Mouse (Mus musculus) heart, embryonic 12.5 days (tissue): Measurements from ENCODE around the gene Mrtfa. TPM values are rescaled to one million over a fixed set of nuclear protein-coding genes. Genes with fewer than 3 reads are reported as not detected.

Experiments used
- ATAC-seq: fragments of 200-750 bp; cut with Nextera tagmentation; 2 replicates; pipeline ENCODE4 v1.8.0; 2017; ENCODE audit warnings: moderate TSS enrichment, moderate library complexity; ENCODE audit not compliant: insufficient number of reproducible peaks, low FRiP score
- H3K27ac ChIP-seq: fragments of 300-500 bp; sonication (generic); 2 replicates; pipeline ENCODE4 v1.5.1; 2016; ENCODE audit warnings: mild to moderate bottlenecking, moderate library complexity; ENCODE audit not compliant: poor library complexity, severe bottlenecking
- H3K27me3 ChIP-seq: fragments of 300-500 bp; sonication (generic); replicated peaks from 2 replicates; pipeline ENCODE4 v1.6.1; 2016; ENCODE audit warnings: mild to moderate bottlenecking, moderate library complexity
- H3K36me3 ChIP-seq: fragments of 300-500 bp; sonication (generic); 2 replicates; pipeline ENCODE4 v1.6.1; 2016; ENCODE audit warnings: mild to moderate bottlenecking, moderate library complexity
- H3K4me1 ChIP-seq: fragments of 300-500 bp; sonication (generic); replicated peaks from 2 replicates; pipeline ENCODE4 v1.6.1; 2016; ENCODE audit warnings: mild to moderate bottlenecking
- H3K4me2 ChIP-seq: fragments of 300-500 bp; sonication (generic); 2 replicates; pipeline ENCODE4 v1.6.1; 2016; ENCODE audit warnings: mild to moderate bottlenecking, moderate library complexity
- H3K4me3 ChIP-seq: fragments of 300-500 bp; sonication (generic); 2 replicates; pipeline ENCODE4 v1.5.1; 2016; ENCODE audit warnings: mild to moderate bottlenecking
- H3K9ac ChIP-seq: fragments of 300-500 bp; sonication (generic); 2 replicates; pipeline ENCODE4 v1.6.1; 2016; ENCODE audit warnings: mild to moderate bottlenecking, moderate library complexity
- H3K9me3 ChIP-seq: fragments of 300-500 bp; sonication (generic); replicated peaks from 2 replicates; pipeline ENCODE4 v1.6.1; 2016; ENCODE audit warnings: mild to moderate bottlenecking, moderate library complexity
- WGBS: fragments of 180-500 bp; shearing (Covaris S2); methylation state at CpG from one replicate; pipeline ENCODE4 v1.1.7; 2016; 5-methylcytosine and 5-hydroxymethylcytosine counted together
- polyA plus RNA-seq: library from polyadenylated mRNA; unstranded; fragments of >200 nt; fragmentation: Nextera tagmentation; extraction: Ambion mirVana; gene quantifications from 2 replicates; pipeline ENCODE4 v1.2.1, GENCODE M21; 2016

Gene Mrtfa
- polyA plus RNA-seq, 1 experiment from 2014 or later, result 19.4 TPM

DNA sequence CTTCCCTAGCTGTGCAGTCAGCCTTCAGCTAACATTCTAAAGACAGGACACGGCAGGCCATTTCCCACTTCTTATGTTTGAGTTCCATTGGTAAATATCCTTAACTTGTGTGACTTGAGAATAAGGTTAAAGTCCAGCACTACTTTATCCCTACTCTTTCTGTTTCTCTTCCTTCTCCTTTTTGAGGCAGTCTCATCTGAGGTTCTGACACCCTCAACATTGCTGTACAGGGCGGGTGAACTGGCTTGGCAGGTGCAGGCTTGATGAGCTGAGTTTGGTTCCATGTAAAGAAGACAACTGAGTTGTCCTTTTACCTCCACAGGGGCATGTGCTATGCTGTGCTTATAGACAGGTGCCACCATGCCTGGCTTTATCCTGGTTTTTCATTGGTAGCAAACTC is 207.3 kb downstream of the Mrtfa start:
- Histone ChIP-seq H3K4me3 (no peak overlapping the region), H3K27me3 (no peaks in the 10 kb centered on the region), H3K9ac (no peak overlapping the region), H3K4me2 (no peak overlapping the region), H3K36me3 (no peaks in the 10 kb centered on the region), H3K27ac (no peak overlapping the region), H3K9me3 (no peaks in the 10 kb centered on the region), H3K4me1 (peaks cover 17% of the 10 kb centered on the region)
- WGBS, result 88% methylated on average over 2 of the region's 2 CpGs
- no peak for ATAC-seq

DNA sequence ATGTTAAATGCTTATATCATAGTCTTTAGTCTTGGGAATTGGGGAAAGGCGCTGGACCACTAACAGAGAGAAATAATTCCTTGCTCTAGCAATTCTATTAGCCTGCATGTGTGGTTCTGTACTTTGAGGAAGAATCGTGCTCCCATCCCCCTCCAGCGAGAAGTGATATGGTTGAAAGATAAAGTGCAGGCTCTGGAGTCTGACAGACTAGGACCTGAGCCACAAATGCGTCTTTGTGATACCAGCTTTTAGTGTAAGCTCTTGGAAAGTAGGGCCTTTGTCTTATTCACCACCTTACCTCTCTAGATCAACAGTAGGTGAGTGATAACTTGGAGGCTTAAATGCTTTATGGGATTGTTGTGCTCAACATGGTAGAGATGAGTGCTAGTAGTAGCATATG is 209.4 kb downstream of the Mrtfa start:
- H3K9ac ChIP-seq, result no peak overlapping the region
- peaks cover 19% of the 10 kb centered on the region for H3K4me1 ChIP-seq
- no peaks in the 10 kb centered on the region for H3K9me3 ChIP-seq
- no peak for ATAC-seq
- H3K27ac ChIP-seq, result no peak overlapping the region
- WGBS, result 33% methylated on average over 4 of the region's 4 CpGs
- no peaks in the 10 kb centered on the region for H3K27me3 ChIP-seq
- H3K36me3 ChIP-seq, result no peaks in the 10 kb centered on the region
- no peak overlapping the region for H3K4me2 ChIP-seq
- H3K4me3 ChIP-seq, result no peak overlapping the region

DNA sequence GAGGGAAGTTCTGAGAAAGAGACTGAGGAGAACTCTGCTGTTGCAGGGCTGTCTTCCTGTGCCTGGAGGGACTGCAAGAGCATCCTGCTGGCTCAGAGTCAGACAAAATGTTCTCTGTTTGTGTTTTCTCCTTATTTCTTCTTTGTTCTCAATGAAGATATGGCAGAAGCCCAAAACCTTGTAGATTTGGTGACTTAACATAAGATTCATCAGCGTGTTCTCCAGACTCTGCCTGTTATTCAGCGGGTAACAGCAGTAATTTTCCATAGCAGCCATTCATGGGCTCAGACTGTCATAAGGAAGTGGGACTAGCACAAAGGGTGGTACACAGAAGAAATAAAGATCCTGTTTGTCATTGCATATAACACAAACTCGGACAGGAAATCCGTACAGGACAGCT is 210.9 kb downstream of the Mrtfa start:
- no peaks in the 10 kb centered on the region for H3K9me3 ChIP-seq
- no peaks in the 10 kb centered on the region for H3K27me3 ChIP-seq
- peaks cover 19% of the 10 kb centered on the region for H3K4me1 ChIP-seq
- no peak overlapping the region for H3K9ac ChIP-seq
- no peak for ATAC-seq
- H3K4me3 ChIP-seq, result no peak overlapping the region
- H3K27ac ChIP-seq, result no peak overlapping the region; the same call in 1 of the 2 replicates
- no peaks in the 10 kb centered on the region for H3K36me3 ChIP-seq
- 63% methylated on average over 4 of the region's 4 CpGs for WGBS
- no peak overlapping the region for H3K4me2 ChIP-seq

- Histone ChIP-seq H3K9me3 (no peaks in the 10 kb centered on the region), H3K4me3 (peak within 1 kb of the TSS; percentile 86), H3K4me2 (peak within 1 kb of the TSS; percentile 83), H3K4me1 (peaks cover 19% of the 10 kb centered on the region), H3K27ac (no peak within 1 kb of the TSS), H3K27me3 (no peaks in the 10 kb centered on the region), H3K9ac (peak within 1 kb of the TSS; percentile 84), H3K36me3 (no peaks in the 10 kb centered on the region)
- under 1% methylated on average over 67 of the region's 67 CpGs for WGBS
- ATAC-seq, result peak; percentile 84
These were observed 212.8 kb downstream of the Mrtfa start, which contains the start of gene Sgsm3 for GRCm38 (mm10) chr15:80977620-80978334. Gene Sgsm3 (plus strand): TSS chr15:80977765.

DNA sequence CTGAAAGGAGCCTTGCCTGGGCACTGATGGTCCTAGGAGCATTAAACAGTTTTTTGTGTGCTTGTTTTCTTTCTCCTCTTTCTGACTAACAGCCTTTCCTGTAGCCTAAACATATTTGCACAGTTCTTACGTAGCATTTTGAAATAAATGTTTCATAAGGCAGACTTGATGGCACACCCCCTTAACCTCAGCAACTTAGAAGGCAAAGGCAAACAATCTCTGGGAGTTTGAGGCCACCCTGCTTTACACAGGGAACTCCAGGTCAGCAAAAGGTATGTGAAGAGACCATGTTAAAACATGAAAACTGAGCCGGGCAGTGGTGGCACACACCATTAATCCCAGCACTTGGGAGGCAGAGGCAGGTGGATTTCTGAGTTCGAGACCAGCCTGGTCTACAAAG is 214.9 kb downstream of the Mrtfa start:
- WGBS, result 85% methylated on average over 3 of the region's 3 CpGs
- H3K27me3 ChIP-seq, result no peaks in the 10 kb centered on the region
- H3K4me2 ChIP-seq, result no peak overlapping the region
- no peak for ATAC-seq
- H3K9ac ChIP-seq, result no peak overlapping the region
- no peak overlapping the region for H3K27ac ChIP-seq
- no peak overlapping the region for H3K4me3 ChIP-seq
- H3K9me3 ChIP-seq, result no peaks in the 10 kb centered on the region
- H3K4me1 ChIP-seq, result peaks cover 24% of the 10 kb centered on the region
- peaks cover 5% of the 10 kb centered on the region; the same call in 1 of the 2 replicates for H3K36me3 ChIP-seq

DNA sequence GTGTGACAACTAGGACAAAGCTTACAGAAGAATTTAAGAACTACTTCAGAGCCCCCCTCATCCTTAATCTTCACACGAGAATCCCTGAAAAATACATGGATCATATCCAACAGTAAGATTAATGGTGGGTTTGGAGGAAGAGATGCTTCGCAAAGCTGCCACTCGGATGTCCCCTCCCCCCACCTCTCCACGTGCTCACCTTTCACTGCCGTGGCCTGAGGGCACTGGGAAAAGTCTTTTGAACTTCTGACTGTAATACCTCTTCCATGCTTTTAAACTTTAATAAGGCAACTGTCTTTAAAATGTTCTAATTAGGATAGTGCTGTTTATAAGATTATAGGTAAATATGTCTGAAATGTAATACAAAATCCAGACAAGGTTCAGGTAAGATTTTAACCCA is 216.2 kb downstream of the Mrtfa start:
- WGBS, result 54% methylated on average over 5 of the region's 5 CpGs

DNA sequence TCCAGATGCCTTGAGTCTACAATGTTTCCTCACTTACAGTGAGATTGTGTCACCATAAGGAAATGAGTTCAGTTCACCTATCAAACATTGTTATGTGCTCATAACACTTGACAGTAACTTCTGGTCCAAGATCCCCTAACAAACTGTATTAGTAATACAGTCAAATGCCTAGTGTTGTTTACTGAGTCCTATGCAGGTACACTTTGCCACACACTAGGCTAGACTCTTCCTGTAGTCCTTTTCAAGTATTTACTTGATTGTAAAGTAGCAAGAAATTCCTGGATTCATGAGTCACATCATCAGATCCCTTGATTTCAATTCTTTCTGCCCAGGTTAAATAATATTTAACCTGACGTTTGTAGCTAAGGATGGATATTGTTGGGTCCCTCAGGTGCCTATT is 221.2 kb downstream of the Mrtfa start:
- no peak overlapping the region for H3K4me3 ChIP-seq
- ATAC-seq, result no peak
- H3K27ac ChIP-seq, result no peak overlapping the region
- 88% methylated on average over 1 of the region's 1 CpGs for WGBS
- H3K9ac ChIP-seq, result no peak overlapping the region
- peaks cover 11% of the 10 kb centered on the region for H3K4me1 ChIP-seq
- no peaks in the 10 kb centered on the region for H3K9me3 ChIP-seq
- H3K4me2 ChIP-seq, result no peak overlapping the region
- H3K36me3 ChIP-seq, result peaks cover 62% of the 10 kb centered on the region
- no peaks in the 10 kb centered on the region for H3K27me3 ChIP-seq

More for the DNA sequence above, 216.2 kb downstream of the Mrtfa start:
- H3K9ac ChIP-seq, result no peak overlapping the region
- peaks cover 19% of the 10 kb centered on the region for H3K36me3 ChIP-seq
- H3K4me1 ChIP-seq, result peaks cover 17% of the 10 kb centered on the region
- ATAC-seq, result no peak
- no peak overlapping the region for H3K4me2 ChIP-seq
- H3K9me3 ChIP-seq, result no peaks in the 10 kb centered on the region
- no peaks in the 10 kb centered on the region for H3K27me3 ChIP-seq
- H3K27ac ChIP-seq, result no peak overlapping the region
- no peak overlapping the region for H3K4me3 ChIP-seq

Other genes starting within 250 kb of the Mrtfa start
- 162 and 167 TPM in 2 replicates for gene Adsl, start 242.3 kb downstream of the Mrtfa start, polyA plus RNA-seq
- 15.7 and 19.0 TPM in 2 replicates for gene Sgsm3, start 213.0 kb downstream of the Mrtfa start, polyA plus RNA-seq
- not detected in 2 replicates for gene Mchr1, start 44.7 kb upstream of the Mrtfa start, polyA plus RNA-seq
- gene Slc25a17, start 170.1 kb upstream of the Mrtfa start, polyA plus RNA-seq, result 54.1 and 58.4 TPM in 2 replicates
- 150 TPM in 2 replicates for gene St13, start 209.3 kb upstream of the Mrtfa start, polyA plus RNA-seq
- gene Xpnpep3, start 209.4 kb upstream of the Mrtfa start, polyA plus RNA-seq, result 10.4 and 11.3 TPM in 2 replicates
- 1.1 TPM in 2 replicates for gene Dnajb7, start 217.5 kb upstream of the Mrtfa start, polyA plus RNA-seq